Mouse (Mus musculus): ENCODE data around the gene Hspa1b. TPM values are rescaled to one million over a fixed set of nuclear protein-coding genes. Genes with fewer than 3 reads are reported as not detected.

The Hspa1b gene
- polyA plus RNA-seq, 1 experiment from 2014 or later: 0.07 TPM

GRCm38 (mm10) chr17:34931061-34931734 lies 27.8 kb downstream of the Hspa1b start, which contains the start of gene Neu1:
TSS of gene Neu1 (plus strand) at chr17:34931253.
- peak; percentile 99 for DNase-seq (ENCODE audit: extremely low spot score, low spot score)
- Histone ChIP-seq H3K27ac (peak within 1 kb of the TSS; percentile 84), H3K4me1 (peaks cover 38% of the 10 kb centered on the region), H3K4me3 (peak within 1 kb of the TSS; percentile 78), H3K27me3 (ENCODE audit: poor library complexity, severe bottlenecking) (peaks cover 12% of the 10 kb centered on the region), H3K9me3 (no peaks in the 10 kb centered on the region), H3K36me3 (replicated peaks) (peaks cover 21% of the 10 kb centered on the region)
- WGBS: under 1% methylated on average over 38 of the region's 38 CpGs

- 80% methylated on average over 4 of the region's 4 CpGs for WGBS
- no peak overlapping the region for H3K27ac ChIP-seq
- H3K4me3 ChIP-seq: no peak overlapping the region
- no peaks in the 10 kb centered on the region for H3K9me3 ChIP-seq
- H3K36me3 ChIP-seq (replicated peaks): peaks cover under 1% of the 10 kb centered on the region; the same call in 1 of the 2 replicates
- peaks cover 22% of the 10 kb centered on the region for H3K4me1 ChIP-seq
- H3K27me3 ChIP-seq (ENCODE audit: poor library complexity, severe bottlenecking): peaks cover 12% of the 10 kb centered on the region
- no peak for DNase-seq (ENCODE audit: extremely low spot score, low spot score)
Measured at GRCm38 (mm10) chr17:34928841-34929240, 30.2 kb downstream of the Hspa1b start.

GRCm38 (mm10) chr17:34927306-34928019 lies 31.6 kb downstream of the Hspa1b start:
- Histone ChIP-seq H3K36me3 (replicated peaks) (no peaks in the 10 kb centered on the region), H3K27me3 (ENCODE audit: poor library complexity, severe bottlenecking) (peaks cover 7% of the 10 kb centered on the region), H3K4me1 (peaks cover 18% of the 10 kb centered on the region), H3K9me3 (no peaks in the 10 kb centered on the region), H3K4me3 (no peak overlapping the region), H3K27ac (no peak overlapping the region)
- WGBS: 89% methylated on average over 18 of the region's 18 CpGs
- no peak for DNase-seq (ENCODE audit: extremely low spot score, low spot score)

- H3K9me3 ChIP-seq: no peaks in the 10 kb centered on the region
- H3K36me3 ChIP-seq (replicated peaks): no peaks in the 10 kb centered on the region
- no peaks in the 10 kb centered on the region for H3K27me3 ChIP-seq (ENCODE audit: poor library complexity, severe bottlenecking)
- H3K4me3 ChIP-seq: no peak overlapping the region
- 72% methylated on average over 5 of the region's 5 CpGs for WGBS
- H3K4me1 ChIP-seq: no peaks in the 10 kb centered on the region
- no peak overlapping the region for H3K27ac ChIP-seq
- DNase-seq (ENCODE audit: extremely low spot score, low spot score): no peak
Measured at GRCm38 (mm10) chr17:34924258-34924657, 34.8 kb downstream of the Hspa1b start.

- Histone ChIP-seq H3K4me3 (no peak overlapping the region), H3K36me3 (replicated peaks) (no peaks in the 10 kb centered on the region), H3K27me3 (ENCODE audit: poor library complexity, severe bottlenecking) (no peaks in the 10 kb centered on the region), H3K9me3 (no peaks in the 10 kb centered on the region), H3K4me1 (no peaks in the 10 kb centered on the region), H3K27ac (no peak overlapping the region)
- no peak for DNase-seq (ENCODE audit: extremely low spot score, low spot score)
- 62% methylated on average over 6 of the region's 6 CpGs for WGBS
Measured at GRCm38 (mm10) chr17:34922939-34923338, 36.1 kb downstream of the Hspa1b start.

- H3K27me3 ChIP-seq (ENCODE audit: poor library complexity, severe bottlenecking): no peaks in the 10 kb centered on the region
- no peak overlapping the region for H3K4me3 ChIP-seq
- 89% methylated on average over 9 of the region's 9 CpGs for WGBS
- H3K36me3 ChIP-seq (replicated peaks): peaks cover 21% of the 10 kb centered on the region
- peaks cover 16% of the 10 kb centered on the region for H3K4me1 ChIP-seq
- no peak for DNase-seq (ENCODE audit: extremely low spot score, low spot score)
- H3K9me3 ChIP-seq: no peaks in the 10 kb centered on the region
- no peak overlapping the region for H3K27ac ChIP-seq
Measured at GRCm38 (mm10) chr17:34917188-34917587, 41.9 kb downstream of the Hspa1b start.

GRCm38 (mm10) chr17:34916316-34916715 lies 42.7 kb downstream of the Hspa1b start:
- 89% methylated on average over 5 of the region's 5 CpGs for WGBS
- Histone ChIP-seq H3K4me1 (peaks cover 16% of the 10 kb centered on the region), H3K4me3 (no peak overlapping the region), H3K36me3 (replicated peaks) (peaks cover 30% of the 10 kb centered on the region), H3K27me3 (ENCODE audit: poor library complexity, severe bottlenecking) (no peaks in the 10 kb centered on the region), H3K27ac (no peak overlapping the region), H3K9me3 (no peaks in the 10 kb centered on the region)
- DNase-seq (ENCODE audit: extremely low spot score, low spot score): no peak

GRCm38 (mm10) chr17:34915410-34915831 lies 43.6 kb downstream of the Hspa1b start:
- H3K27me3 ChIP-seq (ENCODE audit: poor library complexity, severe bottlenecking): no peaks in the 10 kb centered on the region
- peaks cover 39% of the 10 kb centered on the region for H3K36me3 ChIP-seq (replicated peaks)
- H3K4me1 ChIP-seq: peaks cover 16% of the 10 kb centered on the region
- peak overlapping the region; percentile 48 for H3K27ac ChIP-seq
- no peak for DNase-seq (ENCODE audit: extremely low spot score, low spot score)
- no peaks in the 10 kb centered on the region for H3K9me3 ChIP-seq
- H3K4me3 ChIP-seq: peak overlapping the region; percentile 11; the same call in 1 of the 2 replicates
- 21% methylated on average over 11 of the region's 11 CpGs for WGBS

GRCm38 (mm10) chr17:34913930-34914665 lies 44.9 kb downstream of the Hspa1b start, which contains the start of gene Slc44a4:
TSS of gene Slc44a4 (plus strand) at chr17:34914466.
- H3K9me3 ChIP-seq: no peaks in the 10 kb centered on the region
- H3K4me1 ChIP-seq: peaks cover 16% of the 10 kb centered on the region
- peak within 1 kb of the TSS; percentile 11; the same call in 1 of the 2 replicates for H3K4me3 ChIP-seq
- peaks cover 52% of the 10 kb centered on the region for H3K36me3 ChIP-seq (replicated peaks)
- H3K27me3 ChIP-seq (ENCODE audit: poor library complexity, severe bottlenecking): no peaks in the 10 kb centered on the region
- no peak for DNase-seq (ENCODE audit: extremely low spot score, low spot score)
- peak within 1 kb of the TSS; percentile 48; the same call in 1 of the 2 replicates for H3K27ac ChIP-seq
- 34% methylated on average over 18 of the region's 18 CpGs for WGBS

- H3K27ac ChIP-seq: no peak overlapping the region
- H3K36me3 ChIP-seq (replicated peaks): peaks cover 73% of the 10 kb centered on the region
- H3K4me3 ChIP-seq: peak overlapping the region; percentile 8; the same call in 1 of the 2 replicates
- peak; percentile 70 for DNase-seq (ENCODE audit: extremely low spot score, low spot score)
- WGBS: 50% methylated on average over 5 of the region's 5 CpGs
- no peaks in the 10 kb centered on the region for H3K9me3 ChIP-seq
- H3K4me1 ChIP-seq: peaks cover 16% of the 10 kb centered on the region
- no peaks in the 10 kb centered on the region for H3K27me3 ChIP-seq (ENCODE audit: poor library complexity, severe bottlenecking)
Measured at GRCm38 (mm10) chr17:34911945-34912351, 47.1 kb downstream of the Hspa1b start.

- WGBS: 92% methylated on average over 10 of the region's 10 CpGs
- peaks cover 83% of the 10 kb centered on the region for H3K36me3 ChIP-seq (replicated peaks)
- H3K27me3 ChIP-seq (ENCODE audit: poor library complexity, severe bottlenecking): no peaks in the 10 kb centered on the region
- no peak overlapping the region for H3K27ac ChIP-seq
- peak overlapping the region; percentile 9; the same call in 1 of the 2 replicates for H3K4me3 ChIP-seq
- no peak for DNase-seq (ENCODE audit: extremely low spot score, low spot score)
- no peaks in the 10 kb centered on the region for H3K9me3 ChIP-seq
- H3K4me1 ChIP-seq: peaks cover 16% of the 10 kb centered on the region
Measured at GRCm38 (mm10) chr17:34910982-34911381, 48.1 kb downstream of the Hspa1b start.

Data from forebrain, embryonic 10.5 days (tissue).